Mouse (Mus musculus): ENCODE data around the gene Pdzd2. TPM values are rescaled to one million over a fixed set of nuclear protein-coding genes. Genes with fewer than 3 reads are reported as not detected.

The Pdzd2 gene
- polyA plus RNA-seq, 1 experiment, result 1.7 TPM

DNA sequence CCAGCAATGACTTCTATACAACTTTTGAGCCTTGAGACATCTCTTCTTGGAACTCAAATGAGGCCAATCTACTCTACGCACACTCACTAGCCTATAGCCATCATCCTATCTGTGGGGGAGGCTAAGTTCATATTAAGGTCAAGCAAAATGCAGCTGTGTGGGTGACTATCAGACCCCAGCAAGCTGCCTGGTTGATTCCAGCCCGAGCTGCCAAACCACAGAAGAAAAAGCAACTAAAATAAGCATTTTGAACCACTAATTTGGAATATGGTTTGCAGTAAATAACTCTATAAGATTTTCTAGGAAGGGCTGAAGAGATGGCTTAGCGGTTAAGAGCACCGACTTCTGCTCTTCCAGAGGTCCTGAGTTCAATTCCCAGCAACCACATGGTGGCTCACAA, 429.0 kb downstream of the Pdzd2 start:
- Histone ChIP-seq H3K4me1 (ENCODE audit: control insufficient read depth, insufficient read depth, insufficient read length) (no peaks in the 10 kb centered on the region), H3K27me3 (ENCODE audit: control insufficient read depth, insufficient read depth, low read length) (no peaks in the 10 kb centered on the region), H3K27ac (ENCODE audit: insufficient read depth, low read length) (no peak overlapping the region), H3K36me3 (ENCODE audit: control insufficient read depth, insufficient read depth, low read length) (no peaks in the 10 kb centered on the region), H3K4me3 (ENCODE audit: extremely low read depth, insufficient read depth, insufficient read length) (no peak overlapping the region)
- 51% methylated on average over 4 of the region's 4 CpGs for WGBS
- TF ChIP-seq POLR2A (IDR thresholded peaks at IDR 0.05; ENCODE audit: low read depth, low read length) (no peak), CTCF (IDR thresholded peaks at IDR 0.05; ENCODE audit: extremely low read depth, insufficient read depth, insufficient read length, insufficient replicate concordance) (no peak)
- no peak for DNase-seq (ENCODE audit: low read depth in 1 of 2, low spot score in 2 of 2)

Other genes with a start within 250 kb of the Pdzd2 start
- 6.7 and 7.9 TPM in 2 replicates for gene 6030458C11Rik, start 84.7 kb upstream of the Pdzd2 start, polyA plus RNA-seq (2012; rRNA removed)
- 10.0 and 10.5 TPM in 2 replicates for gene Drosha, start 84.9 kb upstream of the Pdzd2 start, polyA plus RNA-seq (2012; rRNA removed)

Data from spleen, adult 2 months (tissue).